Mouse (Mus musculus) ES-Bruce4 (cell line): ENCODE results near the gene Olfr1317. TPM values are rescaled to one million over a fixed set of nuclear protein-coding genes. Genes with fewer than 3 reads are reported as not detected.

Experiments
- H3K27ac ChIP-seq: 2 replicates; pipeline ENCODE4 v1.5.1; 2012; ENCODE audit warnings: low read length, inconsistent platforms; ENCODE audit not compliant: insufficient read depth
- H3K27me3 ChIP-seq: 2 replicates; pipeline ENCODE4 v1.6.1; 2012; ENCODE audit warnings: mild to moderate bottlenecking, low read length, inconsistent platforms; ENCODE audit not compliant: control insufficient read depth, poor library complexity, insufficient read depth, severe bottlenecking
- H3K36me3 ChIP-seq: 2 replicates; pipeline ENCODE4 v1.6.1; 2012; ENCODE audit warnings: inconsistent platforms, mild to moderate bottlenecking, low read length, moderate library complexity; ENCODE audit not compliant: control insufficient read depth, poor library complexity, insufficient read depth, severe bottlenecking
- H3K4me1 ChIP-seq: one replicate; pipeline ENCODE4 v1.8.1; 2011; ENCODE audit warnings: low read length; ENCODE audit not compliant: control insufficient read depth, insufficient read depth
- H3K4me3 ChIP-seq: 2 replicates; pipeline ENCODE4 v1.5.1; 2011; ENCODE audit warnings: low read depth, mild to moderate bottlenecking, low read length
- H3K9ac ChIP-seq: 2 replicates; pipeline ENCODE4 v1.6.1; 2012; ENCODE audit warnings: low read depth, mild to moderate bottlenecking, inconsistent platforms; ENCODE audit not compliant: poor library complexity, severe bottlenecking
- H3K9me3 ChIP-seq: replicated peaks from 2 replicates; pipeline ENCODE4 v1.6.1; 2012; ENCODE audit warnings: mild to moderate bottlenecking, low read length, inconsistent platforms; ENCODE audit not compliant: control insufficient read depth, poor library complexity, insufficient read depth, severe bottlenecking
- CTCF ChIP-seq: IDR thresholded peaks from one replicate; pipeline ENCODE4 v1.8.1; 2011; ENCODE audit warnings: low read depth, low read length
- EP300 ChIP-seq: IDR thresholded peaks from 2 replicates; pipeline ENCODE4 v1.6.1; 2011; ENCODE audit warnings: low read depth, low read length; ENCODE audit not compliant: insufficient read depth
- POLR2A ChIP-seq: IDR thresholded peaks from one replicate; pipeline ENCODE4 v1.8.1; 2011; ENCODE audit warnings: low read length; ENCODE audit not compliant: insufficient read depth
- polyA plus RNA-seq: library from polyadenylated mRNA; stranded (reverse); fragments of >200 nt; gene quantifications from 2 replicates; pipeline ENCODE4 v1.2.4, GENCODE M21; 2011; ENCODE audit warnings: low read depth; ENCODE audit not compliant: missing spikeins, insufficient read depth, insufficient read length

Gene Olfr1317
- not detected in 2 replicates for polyA plus RNA-seq

DNA sequence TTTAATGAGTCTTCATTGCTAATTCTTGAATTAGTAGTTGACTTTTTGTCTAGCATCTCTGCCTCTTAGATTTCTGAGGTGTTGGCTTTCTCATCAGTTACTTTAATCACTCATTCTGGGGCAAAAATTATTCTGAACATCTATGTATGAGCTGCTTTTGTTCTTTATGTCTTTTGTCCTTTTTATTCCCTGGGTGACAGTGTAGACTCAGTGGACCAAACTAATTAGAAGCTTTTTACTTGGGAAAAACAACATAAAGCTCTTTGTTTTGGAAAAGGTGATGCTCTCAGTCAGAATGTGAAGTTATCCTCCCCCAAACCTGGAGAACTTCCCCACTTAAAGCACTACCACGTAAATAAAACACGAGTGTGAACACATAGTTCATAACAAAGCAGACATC is at the start of gene Olfr1317:
TSS of gene Olfr1317 (plus strand) at position 301 of the 400 bp plus-strand sequence.
- H3K9ac ChIP-seq, result no peak within 1 kb of the TSS
- no peak within 1 kb of the TSS for H3K27ac ChIP-seq
- no peak within 1 kb of the TSS for H3K4me3 ChIP-seq
- no peaks in the 10 kb centered on the region for H3K9me3 ChIP-seq
- H3K4me1 ChIP-seq, result no peaks in the 10 kb centered on the region
- H3K36me3 ChIP-seq, result no peaks in the 10 kb centered on the region
- TF ChIP-seq POLR2A (no peak), CTCF (no peak), EP300 (no peak)
- no peaks in the 10 kb centered on the region for H3K27me3 ChIP-seq

- Histone ChIP-seq H3K9me3 (no peaks in the 10 kb centered on the region; the same call in 1 of the 2 replicates), H3K4me3 (no peak within 1 kb of the TSS), H3K36me3 (no peaks in the 10 kb centered on the region), H3K27ac (no peak within 1 kb of the TSS), H3K27me3 (no peaks in the 10 kb centered on the region), H3K4me1 (no peaks in the 10 kb centered on the region), H3K9ac (no peak within 1 kb of the TSS)
- no peak for TF ChIP-seq CTCF
- no peak for TF ChIP-seq EP300
- no peak for TF ChIP-seq POLR2A
Measured at GRCm38 (mm10) chr2:112096681-112097080, 43.4 kb upstream of the Olfr1317 start, which contains the start of gene Olfr1314. Gene Olfr1314 (minus strand): TSS chr2:112096781.

DNA sequence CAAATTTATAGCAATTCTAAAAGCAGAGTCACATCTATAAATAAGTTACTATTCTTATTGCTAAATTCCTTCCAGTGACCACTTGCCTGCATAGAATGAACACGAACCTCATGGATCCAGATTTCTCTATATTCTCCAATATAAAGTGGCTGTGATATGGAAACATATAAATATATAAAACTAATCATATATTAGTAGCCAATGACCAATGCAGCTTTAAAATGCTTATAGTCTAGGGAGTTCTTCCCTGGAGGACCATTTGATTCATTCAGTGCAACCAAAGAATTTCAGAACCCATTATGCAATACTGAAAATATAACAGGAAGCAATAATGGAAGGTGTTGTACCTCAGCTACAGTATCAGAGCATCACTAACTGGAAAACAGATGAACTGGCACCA is 24.8 kb upstream of the Olfr1317 start, which contains the start of gene Olfr1315-ps1:
TSS of gene Olfr1315-ps1 (minus strand) at position 101 of the 400 bp plus-strand sequence.
- Histone ChIP-seq H3K4me3 (no peak within 1 kb of the TSS), H3K4me1 (no peaks in the 10 kb centered on the region), H3K27me3 (no peaks in the 10 kb centered on the region), H3K36me3 (no peaks in the 10 kb centered on the region), H3K27ac (no peak within 1 kb of the TSS), H3K9me3 (peaks cover 5% of the 10 kb centered on the region; the same call in 1 of the 2 replicates), H3K9ac (no peak within 1 kb of the TSS)
- no peak for TF ChIP-seq CTCF
- TF ChIP-seq EP300, result no peak
- no peak for TF ChIP-seq POLR2A

DNA sequence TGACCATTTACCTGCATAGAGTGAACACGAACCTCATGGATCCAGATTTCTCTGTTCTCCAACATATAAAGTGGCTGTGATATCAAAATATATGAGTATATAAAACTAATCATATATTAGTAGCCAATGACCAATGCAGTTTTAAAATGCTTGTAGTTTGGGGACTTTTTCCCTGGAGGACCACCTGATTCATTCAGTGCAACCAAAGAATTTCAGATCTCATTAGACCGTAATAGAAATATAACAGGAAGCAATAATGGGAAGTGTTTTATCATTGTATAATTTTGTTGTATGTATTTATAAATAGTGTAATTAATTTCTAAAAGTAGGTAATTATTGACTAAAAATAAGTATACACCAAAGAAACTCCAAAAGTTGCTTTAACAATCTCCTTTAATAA is 5.3 kb upstream of the Olfr1317 start, which contains the start of gene Olfr1316:
TSS of gene Olfr1316 (minus strand) at position 101 of the 400 bp plus-strand sequence.
- H3K4me1 ChIP-seq, result no peaks in the 10 kb centered on the region
- H3K4me3 ChIP-seq, result no peak within 1 kb of the TSS
- no peaks in the 10 kb centered on the region for H3K27me3 ChIP-seq
- no peaks in the 10 kb centered on the region for H3K36me3 ChIP-seq
- H3K27ac ChIP-seq, result no peak within 1 kb of the TSS
- no peak within 1 kb of the TSS for H3K9ac ChIP-seq
- H3K9me3 ChIP-seq, result no peaks in the 10 kb centered on the region
- TF ChIP-seq EP300 (no peak), POLR2A (no peak), CTCF (no peak)

- no peak for TF ChIP-seq POLR2A
- no peak for TF ChIP-seq CTCF
- no peak for TF ChIP-seq EP300
- Histone ChIP-seq H3K36me3 (no peaks in the 10 kb centered on the region), H3K9me3 (no peaks in the 10 kb centered on the region), H3K27ac (no peak within 1 kb of the TSS), H3K4me3 (no peak within 1 kb of the TSS), H3K9ac (no peak within 1 kb of the TSS), H3K27me3 (no peaks in the 10 kb centered on the region), H3K4me1 (no peaks in the 10 kb centered on the region)
Measured at GRCm38 (mm10) chr2:112153898-112154297, 13.8 kb downstream of the Olfr1317 start, which contains the start of gene Olfr1318. Gene Olfr1318 (plus strand): TSS chr2:112154198.

Other genes with a start within 250 kb of the Olfr1317 start
- not detected in 2 replicates for gene Olfr1306, start 224.1 kb upstream of the Olfr1317 start, polyA plus RNA-seq
- 0.06 TPM in 2 replicates for gene Olfr1307, start 190.9 kb upstream of the Olfr1317 start, polyA plus RNA-seq
- not detected in 2 replicates for gene Olfr1308, start 175.4 kb upstream of the Olfr1317 start, polyA plus RNA-seq
- 0.15 TPM in 1 of 2 replicates, not detected in the other for gene Olfr1309, start 150.0 kb upstream of the Olfr1317 start, polyA plus RNA-seq
- 0.12 and 0.18 TPM in 2 replicates for gene Olfr1310, start 127.6 kb upstream of the Olfr1317 start, polyA plus RNA-seq
- not detected in 2 replicates for gene Olfr1311, start 115.9 kb upstream of the Olfr1317 start, polyA plus RNA-seq
- not detected in 2 replicates for gene Olfr1312, start 90.1 kb upstream of the Olfr1317 start, polyA plus RNA-seq
- not detected in 2 replicates for gene Olfr1313, start 62.5 kb upstream of the Olfr1317 start, polyA plus RNA-seq
- not detected in 2 replicates for gene Olfr1314, start 43.5 kb upstream of the Olfr1317 start, polyA plus RNA-seq
- not detected in 2 replicates for gene Olfr1315-ps1, start 24.9 kb upstream of the Olfr1317 start, polyA plus RNA-seq
- gene Olfr1316, start 5.4 kb upstream of the Olfr1317 start, polyA plus RNA-seq, result not detected in 2 replicates
- not detected in 2 replicates for gene Olfr1318, start 13.9 kb downstream of the Olfr1317 start, polyA plus RNA-seq
- 33.4 and 35.4 TPM in 2 replicates for gene Lpcat4, start 99.1 kb downstream of the Olfr1317 start, polyA plus RNA-seq
- gene Nutm1, start 119.0 kb downstream of the Olfr1317 start, polyA plus RNA-seq, result not detected in 2 replicates
- gene Nop10, start 121.6 kb downstream of the Olfr1317 start, polyA plus RNA-seq, result 129 and 130 TPM in 2 replicates
- gene Slc12a6, start 125.5 kb downstream of the Olfr1317 start, polyA plus RNA-seq, result 31.9 and 32.2 TPM in 2 replicates
- gene Gm21985, start 126.0 kb downstream of the Olfr1317 start, polyA plus RNA-seq, result 2.2 and 2.3 TPM in 2 replicates
- 53.4 and 66.7 TPM in 2 replicates for gene Emc4, start 227.7 kb downstream of the Olfr1317 start, polyA plus RNA-seq
- 47.1 and 51.5 TPM in 2 replicates for gene Katnbl1, start 238.9 kb downstream of the Olfr1317 start, polyA plus RNA-seq